Mouse (Mus musculus): ENCODE measurements at regions not wholly inside any gene's neighbourhood (a gene's known extent, or its start where the extent isn't known, plus 50 kb on each side); places are given as distances from the start of the nearest gene placed in this dataset.

DNA sequence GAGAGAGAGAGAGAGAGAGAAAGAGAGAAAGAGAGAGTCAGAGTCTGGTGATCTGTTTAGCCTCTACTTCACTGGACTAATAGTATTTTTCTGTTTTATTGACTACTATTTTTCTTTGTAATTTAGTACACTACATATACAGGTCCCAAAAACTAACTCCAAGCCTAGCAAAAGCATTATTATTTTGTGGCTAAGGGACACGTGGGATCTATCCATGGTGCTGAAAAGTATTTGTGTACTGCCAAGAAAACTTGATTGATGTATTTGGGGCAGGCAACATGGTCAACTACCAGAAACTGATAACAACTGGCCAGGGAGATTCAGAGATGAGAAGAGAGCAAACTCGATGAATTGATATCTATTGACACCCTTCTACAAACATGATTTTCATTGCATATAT is 94.3 kb upstream of the Zic1 start:
- TF ChIP-seq CTCF (IDR thresholded peaks at IDR 0.05; ENCODE audit: borderline replicate concordance, insufficient read depth, low read length) (no peak), POLR2A (IDR thresholded peaks at IDR 0.05; ENCODE audit: low read depth, low read length) (no peak)
